Mouse (Mus musculus) kidney, adult 18-20 months (tissue): Measurements from ENCODE around the gene Alkbh8.
"Not testable (repeated sequence)": the region's sequence is repeated elsewhere in the genome, so short reads cannot be mapped to it uniquely, and the experiment has no call there.

Experiments used
- DNase-seq: peaks from one replicate; pipeline ENCODE4 v3.0.0; 2021

Alkbh8 gene

DNA sequence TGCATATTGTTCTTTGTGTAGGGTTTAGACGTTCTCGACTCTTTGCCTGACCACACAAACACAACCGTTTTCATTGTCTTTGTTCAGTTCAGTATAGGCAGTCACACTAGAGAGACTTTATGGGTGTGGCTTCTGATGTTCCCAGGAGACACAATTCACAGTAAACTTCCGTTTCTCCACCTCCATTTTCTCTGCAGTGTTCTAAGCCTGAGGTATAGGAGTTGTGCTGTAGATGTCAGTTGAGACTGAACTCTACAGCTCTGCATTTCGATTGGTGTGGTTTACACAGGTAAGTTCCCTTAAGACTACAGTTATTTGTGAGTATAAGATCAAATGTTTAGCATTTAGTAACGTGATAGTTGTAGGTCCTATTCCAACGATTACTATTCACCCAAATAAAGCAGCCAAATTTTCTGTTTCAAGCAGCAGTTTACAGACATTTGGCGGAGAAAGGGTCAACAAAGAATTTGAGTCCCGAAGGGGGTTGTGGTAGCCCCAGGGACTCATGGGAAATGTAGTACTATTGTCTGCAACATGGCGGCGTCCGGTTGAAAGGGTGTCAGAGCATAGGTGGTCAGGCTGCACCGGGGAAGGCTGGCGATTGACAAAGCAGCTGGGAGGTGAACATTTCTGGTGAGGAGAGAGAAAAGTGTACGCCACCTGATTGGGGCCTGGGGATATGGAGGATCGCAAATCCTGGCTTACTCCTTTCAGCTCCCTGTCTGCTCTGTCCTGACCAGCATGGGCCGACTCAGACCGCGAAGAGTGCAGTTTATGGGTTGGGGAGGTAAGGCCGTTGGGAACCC lies at the start of gene Alkbh8:
TSS of gene Alkbh8 (plus strand) at position 179 of the 806 bp plus-strand sequence.
- DNase-seq = peak; percentile 84

DNA sequence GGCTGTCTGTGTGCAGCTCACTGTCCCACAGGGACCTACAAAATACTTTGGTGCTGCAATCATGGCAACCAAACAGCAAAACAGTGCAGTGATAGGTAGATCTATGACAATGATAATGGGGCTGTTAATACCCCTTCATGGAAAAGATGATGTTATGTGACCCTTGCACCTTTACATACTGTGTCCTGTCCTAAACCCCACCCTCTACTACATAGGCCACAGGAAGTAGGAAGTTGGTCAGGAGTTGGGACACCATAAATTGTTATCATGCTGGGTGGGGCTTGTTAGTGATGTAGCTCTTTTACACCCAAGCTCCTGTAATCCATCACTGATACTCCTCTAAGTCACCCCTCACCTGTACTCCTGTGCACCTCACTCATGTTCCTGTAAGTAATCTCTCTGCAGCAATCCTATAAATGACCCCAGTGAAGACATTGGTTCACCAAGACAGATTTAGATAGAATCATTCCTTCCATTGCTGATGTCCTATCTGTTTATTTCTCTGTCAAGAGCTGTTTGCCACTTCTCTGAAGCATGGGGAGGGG lies 25.6 kb upstream of the Alkbh8 start:
- DNase-seq = no peak

DNA sequence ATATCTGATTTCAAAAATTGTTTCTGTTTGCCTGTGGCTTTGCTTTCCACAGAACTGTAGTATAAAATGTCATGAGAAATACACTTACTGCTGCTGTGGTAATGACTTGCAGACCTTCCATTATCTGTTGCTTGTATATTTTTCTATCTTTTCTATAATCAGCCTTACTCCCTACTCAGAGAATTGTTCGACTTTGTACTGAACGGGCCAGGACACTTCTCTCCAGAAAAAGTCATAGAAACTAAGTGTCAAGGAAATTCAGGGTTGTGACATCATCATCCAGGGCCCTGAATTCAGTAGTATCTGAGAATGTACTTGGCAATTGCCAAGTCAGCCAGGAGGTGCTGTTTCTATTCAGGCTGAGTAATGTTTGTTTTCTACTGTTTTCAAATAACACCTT lies 24.9 kb upstream of the Alkbh8 start:
- no peak for DNase-seq

DNA sequence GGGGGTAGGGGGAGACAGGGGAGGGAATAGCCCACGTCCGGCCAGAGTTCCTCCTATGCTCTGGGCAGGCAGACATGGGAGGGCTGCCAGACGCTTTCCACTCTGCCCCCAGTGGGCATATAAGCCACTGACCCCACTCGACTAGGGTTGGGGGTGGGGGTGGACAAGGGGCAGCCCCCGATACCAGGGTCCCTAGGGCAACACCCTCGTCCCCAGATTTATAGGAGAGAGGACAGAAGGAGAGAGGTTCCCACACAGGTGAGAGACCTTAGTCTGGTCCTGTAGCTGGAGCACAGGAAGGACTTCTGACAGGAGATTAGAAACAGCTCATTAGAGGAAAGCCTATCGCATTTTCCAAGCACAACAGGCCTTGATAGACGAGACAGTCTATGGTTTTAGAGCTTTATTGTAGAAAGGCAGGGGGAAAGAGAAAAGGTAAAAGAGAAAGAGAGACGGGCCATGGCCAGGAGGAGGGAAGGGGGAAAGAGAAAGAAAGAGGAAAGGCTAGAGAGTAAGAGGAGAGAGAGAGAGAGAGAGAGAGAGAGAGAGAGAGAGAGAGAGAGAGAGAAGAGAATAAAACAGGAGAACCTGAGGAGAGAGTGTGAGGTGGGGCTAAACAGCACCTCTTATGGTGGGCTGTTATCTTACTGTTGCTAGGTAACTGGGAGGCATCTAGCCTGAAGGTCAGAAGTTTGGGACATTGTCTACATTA lies 7.4 kb upstream of the Alkbh8 start:
- DNase-seq = not testable (repeated sequence)

DNA sequence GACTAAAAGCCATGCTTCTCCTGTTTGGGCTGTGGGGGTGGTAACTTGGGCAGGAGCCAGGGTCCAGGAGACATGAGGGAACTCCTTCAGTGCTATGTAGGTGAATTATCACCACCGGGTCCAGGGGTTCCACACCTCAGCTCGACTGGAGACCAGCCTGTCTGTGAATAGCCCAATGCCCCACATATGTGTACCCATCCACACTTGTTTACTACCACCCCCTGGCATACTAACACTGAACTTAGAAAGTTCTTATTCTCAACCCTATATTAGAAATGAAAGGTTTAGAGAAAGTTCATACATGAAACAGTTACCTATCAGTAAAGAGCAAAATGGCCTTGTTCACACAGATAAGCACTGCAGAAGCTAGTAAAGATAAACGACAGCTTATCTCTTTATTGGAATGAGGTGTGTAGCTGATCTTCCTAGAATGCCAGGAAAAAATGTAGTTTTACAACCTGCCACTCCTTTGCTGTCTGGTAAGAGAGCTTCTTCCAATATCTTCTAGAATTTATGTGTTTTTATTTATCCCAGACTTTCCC lies 6.8 kb upstream of the Alkbh8 start:
- DNase-seq = no peak

DNA sequence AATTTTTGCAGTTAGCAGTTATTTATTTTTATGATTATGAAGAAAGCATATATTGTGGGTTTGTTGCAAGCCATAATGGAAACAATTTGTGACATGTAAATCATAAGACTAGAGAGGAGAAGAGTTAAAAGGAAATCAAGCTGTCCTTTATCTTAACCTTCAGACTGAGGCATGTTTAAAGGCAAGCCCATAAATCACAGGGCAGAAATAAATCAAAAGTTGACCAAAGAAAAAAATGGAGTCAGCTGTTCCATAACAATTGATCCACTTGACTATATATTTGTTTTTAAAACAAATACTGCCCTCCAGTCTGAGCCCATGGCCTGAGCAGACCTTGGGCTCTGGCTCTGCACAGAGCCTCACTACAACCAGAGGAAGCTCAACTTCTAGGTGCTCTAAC lies 4.6 kb upstream of the Alkbh8 start:
- no peak for DNase-seq

DNA sequence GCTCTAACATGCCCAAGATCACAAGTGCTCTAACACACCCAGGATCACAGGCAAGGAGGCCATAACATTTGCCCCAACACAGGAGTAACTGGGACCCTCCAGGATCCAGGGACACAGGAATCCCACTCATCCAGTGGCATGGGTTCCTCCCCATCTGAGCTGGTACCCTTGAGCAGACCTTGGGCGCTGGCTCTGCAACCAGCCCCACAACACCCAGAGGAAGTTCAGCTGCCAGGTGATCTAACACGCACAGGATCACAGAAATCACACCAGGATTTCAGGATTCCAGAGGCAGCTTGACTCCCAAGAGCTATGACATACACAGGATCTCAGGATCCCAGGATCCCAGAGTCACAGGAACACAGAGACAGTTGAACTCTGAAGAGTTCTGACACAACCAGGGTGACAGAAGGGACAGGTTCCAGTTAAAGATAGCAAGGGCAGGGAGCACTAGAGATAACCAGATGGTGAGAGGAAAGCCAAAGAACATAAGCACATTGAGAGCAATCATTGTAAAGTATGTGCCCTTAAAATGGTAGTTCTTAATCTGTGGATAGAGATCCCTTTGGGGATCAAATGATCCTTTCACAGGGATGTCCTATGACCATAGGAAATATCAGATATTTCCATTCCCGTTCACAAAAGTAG lies 4.1 kb upstream of the Alkbh8 start:
- no peak for DNase-seq

DNA sequence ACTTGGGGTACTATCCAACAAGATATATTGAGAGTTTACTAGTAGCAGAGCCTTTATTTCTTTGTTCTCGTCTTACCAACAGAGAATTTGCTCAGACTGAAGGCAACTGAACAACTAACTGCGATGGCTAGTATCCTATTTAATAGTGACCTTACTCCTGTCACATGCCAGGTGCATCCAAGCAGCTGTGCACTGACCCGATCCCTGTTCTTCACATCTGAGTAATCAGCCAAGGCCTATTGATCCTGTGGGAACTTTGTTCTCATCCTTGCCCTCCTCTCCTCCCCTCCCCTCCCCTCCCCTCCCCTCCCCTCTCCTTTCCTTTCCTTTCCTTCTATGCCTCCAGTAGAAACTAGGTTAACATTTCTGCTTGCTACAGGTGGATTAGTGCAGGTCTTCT lies 1.7 kb downstream of the Alkbh8 start:
- DNase-seq = no peak

DNA sequence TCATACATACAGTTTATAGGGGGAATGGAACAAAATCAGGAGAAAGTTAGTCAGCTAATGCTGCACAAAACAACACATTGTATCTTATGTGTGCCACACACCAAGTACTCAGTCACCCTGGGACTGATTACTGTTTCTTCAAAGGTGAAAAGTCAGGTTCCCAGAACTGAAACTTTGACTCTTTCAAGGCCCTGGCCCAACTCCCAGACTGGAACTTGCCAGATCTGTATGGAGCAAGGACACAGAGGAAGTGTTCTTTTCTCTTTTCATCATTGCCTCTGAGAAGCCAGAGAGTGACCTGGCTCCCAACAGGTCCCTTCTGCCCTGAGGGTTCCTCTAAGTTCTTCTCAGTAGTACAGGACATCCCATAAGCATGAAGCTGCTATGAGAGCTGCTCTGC lies 10.2 kb downstream of the Alkbh8 start:
- no peak for DNase-seq

DNA sequence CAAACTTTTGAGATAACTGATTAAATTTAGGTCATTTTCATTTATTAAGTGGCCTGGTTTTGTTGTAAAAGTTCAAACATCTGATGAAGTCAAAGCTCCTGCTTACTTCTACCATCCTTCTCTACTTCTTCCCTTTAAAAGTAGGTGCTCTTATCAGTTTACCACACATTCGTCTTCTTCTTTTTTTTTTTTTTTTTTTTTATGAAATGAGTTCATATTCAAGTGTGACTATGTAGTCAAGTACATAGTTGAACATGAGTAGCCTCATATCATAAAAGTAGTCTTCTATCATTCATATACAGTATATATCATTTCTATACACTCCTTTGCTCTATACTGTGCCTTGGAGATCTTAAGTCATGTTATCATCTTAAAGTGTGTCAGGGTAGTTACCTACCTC lies 11.0 kb downstream of the Alkbh8 start:
- DNase-seq = no peak

DNA sequence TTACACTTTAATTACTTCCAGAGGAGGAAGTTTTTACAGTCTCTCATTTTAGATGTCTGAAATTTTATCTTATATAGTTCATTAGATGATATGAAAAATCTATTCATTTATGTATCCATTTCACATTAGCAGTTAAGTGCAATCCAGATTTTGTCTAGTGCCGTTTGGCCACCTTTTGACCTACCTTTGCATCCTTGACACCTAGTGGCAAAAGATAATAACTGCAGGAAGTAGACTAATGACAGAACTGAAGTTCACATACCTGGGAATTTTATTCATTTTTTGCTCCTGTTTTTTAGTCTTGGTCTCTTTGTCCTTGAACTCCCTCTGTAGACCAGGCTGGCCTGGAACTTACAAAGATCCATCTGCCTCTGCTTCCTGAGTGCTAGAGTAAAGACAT lies 15.1 kb downstream of the Alkbh8 start:
- DNase-seq = no peak

DNA sequence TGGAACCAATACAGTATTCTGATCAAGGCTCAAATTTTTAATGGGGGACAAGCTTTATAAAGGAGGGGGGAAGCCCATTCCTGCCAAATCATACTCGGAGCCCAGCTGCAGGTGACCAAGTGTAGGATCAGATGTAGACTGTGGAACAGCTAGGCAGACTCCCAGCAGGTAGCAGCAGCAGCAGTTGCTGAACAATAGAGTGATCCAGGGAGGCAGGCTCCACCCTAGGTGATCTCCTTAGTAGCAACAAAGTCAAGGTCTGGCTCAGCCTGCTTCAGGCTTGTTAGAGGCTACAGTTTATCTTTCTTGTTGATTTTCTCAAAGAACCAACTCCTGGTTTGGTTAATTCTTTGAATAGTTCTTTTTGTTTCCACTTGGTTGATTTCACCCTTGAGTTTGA lies 41.4 kb downstream of the Alkbh8 start:
- not testable (repeated sequence) for DNase-seq

DNA sequence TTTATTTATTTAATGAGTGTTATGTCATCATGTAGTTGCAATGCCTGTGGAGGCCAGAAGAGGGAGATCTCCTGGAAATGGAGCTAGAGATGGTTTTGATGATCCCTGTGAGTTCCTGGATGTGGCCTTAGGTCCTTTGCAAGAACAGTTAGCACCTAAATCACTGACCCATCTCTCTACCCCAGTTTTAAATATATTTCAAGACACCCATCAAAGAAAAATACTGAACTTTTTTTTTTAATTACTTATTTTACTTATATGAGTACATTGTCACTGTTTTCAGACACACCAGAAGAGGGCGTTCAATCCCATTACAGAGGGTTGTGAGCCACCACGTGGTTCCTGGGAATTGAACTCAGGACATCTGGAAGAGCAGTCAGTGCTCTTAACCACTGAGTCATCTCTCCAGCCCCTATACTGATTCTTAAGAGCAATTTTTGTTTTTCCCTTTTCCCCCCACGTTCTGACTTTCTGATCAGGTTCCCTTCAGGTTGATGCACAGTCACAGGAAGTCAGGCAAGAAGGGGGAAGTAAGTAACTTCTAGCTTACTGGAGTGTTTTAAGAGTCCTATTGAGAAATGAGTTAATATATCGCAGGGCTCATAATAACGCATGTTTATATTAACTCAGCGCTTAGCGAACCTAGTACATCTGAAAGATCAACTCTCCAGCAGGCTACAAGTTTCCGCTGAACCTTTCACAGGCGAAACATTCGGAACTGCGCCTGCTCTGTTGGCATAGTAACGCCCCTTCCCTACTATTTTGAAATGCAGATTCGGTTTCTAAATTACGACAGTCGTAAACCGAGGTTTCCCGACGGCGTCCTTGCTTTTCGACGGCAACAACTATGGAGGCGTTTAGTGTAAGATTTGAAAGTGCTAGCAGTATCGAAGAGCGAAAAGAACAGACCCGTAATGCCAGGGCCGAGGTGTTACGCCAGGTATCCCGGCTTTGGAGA lies 68.6 kb downstream of the Alkbh8 start, which contains the start of gene Cwf19l2:
TSS of gene Cwf19l2 (plus strand) at position 342 of the 958 bp plus-strand sequence.
- peak; percentile 81 for DNase-seq

DNA sequence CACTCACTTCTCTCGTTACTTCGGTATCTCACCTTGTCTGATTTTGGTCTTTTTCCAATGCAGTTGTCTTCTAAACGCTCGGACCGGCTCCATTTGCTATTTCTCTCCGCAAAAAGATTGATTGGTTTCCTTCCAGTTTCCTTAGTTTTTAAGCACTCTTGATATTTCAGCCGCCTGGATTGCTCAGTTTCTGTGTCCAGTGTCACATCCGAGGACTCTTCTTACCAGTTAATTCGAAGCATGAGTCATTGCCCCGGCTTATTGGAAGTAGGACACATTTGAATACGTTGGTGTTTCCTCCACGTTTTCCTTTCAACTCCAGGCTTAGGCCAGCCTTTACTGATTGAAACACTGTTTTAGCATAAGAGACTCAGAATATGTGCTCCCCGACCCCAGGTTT lies 69.4 kb downstream of the Alkbh8 start:
- DNase-seq = peak; percentile 16

DNA sequence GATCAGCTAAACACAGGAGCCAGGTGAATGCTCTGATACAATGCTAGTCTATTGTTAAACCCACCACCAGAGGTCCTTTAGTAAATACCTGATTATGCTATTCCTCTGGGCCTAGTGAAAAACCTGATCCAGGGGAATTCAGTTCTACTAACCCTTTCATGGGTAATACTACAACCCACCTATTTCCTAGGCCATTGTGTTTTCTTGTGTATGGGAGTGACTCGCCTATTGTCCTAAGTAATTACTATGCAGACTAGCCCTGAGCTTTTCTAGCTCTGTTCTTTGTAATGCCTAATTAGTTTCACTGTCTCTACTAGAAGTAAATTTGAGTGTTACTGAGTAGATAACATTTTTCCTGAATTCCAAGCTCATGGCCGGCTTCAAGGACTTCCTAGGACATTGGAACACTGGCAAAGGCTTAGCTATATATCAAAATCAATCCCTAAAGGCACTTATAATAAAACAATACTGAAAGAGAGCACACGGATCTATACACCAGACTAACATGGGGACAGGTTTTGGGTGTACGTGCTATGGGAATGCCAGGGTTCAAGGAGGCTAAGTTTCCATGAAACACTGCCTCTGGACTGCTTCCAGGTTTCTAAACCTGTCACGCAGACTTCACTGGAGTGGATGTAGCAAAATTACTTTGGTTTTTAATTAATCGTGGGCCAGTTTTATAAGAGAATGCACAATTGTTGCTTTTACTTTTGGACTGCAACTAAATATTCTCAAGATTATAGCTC lies 104.8 kb downstream of the Alkbh8 start:
- DNase-seq = not testable (repeated sequence)
